Mouse (Mus musculus) heart, embryonic 16.5 days (tissue): ENCODE data around the gene Fer1l4. TPM values are rescaled to one million over a fixed set of nuclear protein-coding genes. Genes with fewer than 3 reads are reported as not detected.

Source experiments
- ATAC-seq: fragments of 200-750 bp; cut with Nextera tagmentation; replicated peaks from 2 replicates; pipeline ENCODE4 v1.8.0; 2017; ENCODE audit warnings: moderate number of reproducible peaks; ENCODE audit not compliant: insufficient read depth, low FRiP score; ENCODE audit errors: extremely low read depth
- H3K27ac ChIP-seq: fragments of 300-500 bp; sonication (generic); 2 replicates; pipeline ENCODE4 v1.5.1; 2014; ENCODE audit warnings: mild to moderate bottlenecking, low read length, control low read depth, moderate library complexity
- H3K27me3 ChIP-seq: fragments of 300-500 bp; sonication (generic); 2 replicates; pipeline ENCODE4 v1.6.1; 2014; ENCODE audit warnings: low read length, mixed read lengths; ENCODE audit not compliant: control insufficient read depth, insufficient read depth
- H3K36me3 ChIP-seq: fragments of 300-500 bp; sonication (generic); 2 replicates; pipeline ENCODE4 v1.6.1; 2014; ENCODE audit not compliant: control insufficient read depth, insufficient read depth
- H3K4me1 ChIP-seq: fragments of 300-500 bp; sonication (generic); 2 replicates; pipeline ENCODE4 v1.6.1; 2014; ENCODE audit warnings: low read length, mixed read lengths; ENCODE audit not compliant: control insufficient read depth, insufficient read depth
- H3K4me2 ChIP-seq: fragments of 300-500 bp; sonication (generic); 2 replicates; pipeline ENCODE4 v1.6.1; 2014; ENCODE audit warnings: low read depth, mild to moderate bottlenecking, control low read depth, low read length
- H3K4me3 ChIP-seq: fragments of 300-500 bp; sonication (generic); 2 replicates; pipeline ENCODE4 v1.5.1; 2014; ENCODE audit warnings: mild to moderate bottlenecking, control low read depth, low read length
- H3K9ac ChIP-seq: fragments of 300-500 bp; sonication (generic); 2 replicates; pipeline ENCODE4 v1.6.1; 2014; ENCODE audit warnings: low read length, control low read depth
- H3K9me3 ChIP-seq: fragments of 300-500 bp; sonication (generic); replicated peaks from 2 replicates; pipeline ENCODE4 v1.6.1; 2016; ENCODE audit warnings: low read length; ENCODE audit not compliant: control insufficient read depth
- WGBS: fragments of 180-500 bp; shearing (Covaris S2); extraction: QIAGEN DNeasy Blood & Tissue Kit; methylation state at CpG from one replicate; pipeline ENCODE4 v1.1.7; 2014; 5-methylcytosine and 5-hydroxymethylcytosine counted together
- polyA plus RNA-seq: library from polyadenylated mRNA; unstranded; fragments of >200 nt; fragmentation: Nextera tagmentation; extraction: Ambion mirVana; gene quantifications from 2 replicates; pipeline ENCODE4 v1.2.1, GENCODE M21; 2015

The Fer1l4 gene
- polyA plus RNA-seq, 1 experiment from 2014 or later: not detected

- no peak for ATAC-seq
- Histone ChIP-seq H3K27ac (no peak overlapping the region), H3K4me2 (no peak overlapping the region), H3K9ac (no peak overlapping the region), H3K4me1 (peaks cover 14% of the 10 kb centered on the region), H3K9me3 (no peaks in the 10 kb centered on the region), H3K27me3 (no peaks in the 10 kb centered on the region), H3K36me3 (peaks cover 55% of the 10 kb centered on the region), H3K4me3 (no peak overlapping the region)
- WGBS: 94% methylated on average over 6 of the region's 6 CpGs
Measured at GRCm38 (mm10) chr2:155987131-155987530, 65.6 kb downstream of the Fer1l4 start.

- H3K4me1 ChIP-seq: 0 out of 2 replicates have a peak, but pooled peaks cover 4% of the 10 kb centered on the region
- H3K27ac ChIP-seq: no peak overlapping the region; the same call in 1 of the 2 replicates
- no peak overlapping the region for H3K4me3 ChIP-seq
- H3K36me3 ChIP-seq: peaks cover 51% of the 10 kb centered on the region
- WGBS: 90% methylated on average over 7 of the region's 7 CpGs
- peak; percentile 47 for ATAC-seq
- no peaks in the 10 kb centered on the region for H3K9me3 ChIP-seq
- H3K9ac ChIP-seq: no peak overlapping the region
- H3K4me2 ChIP-seq: no peak overlapping the region
- no peaks in the 10 kb centered on the region for H3K27me3 ChIP-seq
Measured at GRCm38 (mm10) chr2:155985776-155986175, 67.0 kb downstream of the Fer1l4 start.

- 70% methylated on average over 5 of the region's 5 CpGs for WGBS
- H3K36me3 ChIP-seq: peaks cover 56% of the 10 kb centered on the region
- H3K9me3 ChIP-seq: no peaks in the 10 kb centered on the region
- no peak overlapping the region for H3K4me3 ChIP-seq
- no peak for ATAC-seq
- no peak overlapping the region for H3K4me2 ChIP-seq
- peak overlapping the region; percentile 57 for H3K27ac ChIP-seq
- H3K4me1 ChIP-seq: no peaks in the 10 kb centered on the region
- no peak overlapping the region for H3K9ac ChIP-seq
- no peaks in the 10 kb centered on the region for H3K27me3 ChIP-seq
Measured at GRCm38 (mm10) chr2:155979328-155979991, 73.3 kb downstream of the Fer1l4 start.

GRCm38 (mm10) chr2:155974087-155974731, 78.5 kb downstream of the Fer1l4 start:
- Histone ChIP-seq H3K9me3 (no peaks in the 10 kb centered on the region), H3K4me2 (no peak overlapping the region), H3K4me3 (no peak overlapping the region), H3K36me3 (peaks cover 46% of the 10 kb centered on the region), H3K9ac (no peak overlapping the region), H3K27ac (no peak overlapping the region), H3K27me3 (no peaks in the 10 kb centered on the region), H3K4me1 (no peaks in the 10 kb centered on the region)
- WGBS: 79% methylated on average over 14 of the region's 14 CpGs
- ATAC-seq: no peak

GRCm38 (mm10) chr2:155973348-155973747, 79.4 kb downstream of the Fer1l4 start:
- 83% methylated on average over 6 of the region's 6 CpGs for WGBS
- H3K27ac ChIP-seq: no peak overlapping the region

More at GRCm38 (mm10) chr2:155973348-155973747, 79.4 kb downstream of the Fer1l4 start:
- no peak overlapping the region for H3K4me2 ChIP-seq
- H3K9me3 ChIP-seq: no peaks in the 10 kb centered on the region
- H3K4me1 ChIP-seq: no peaks in the 10 kb centered on the region
- no peak for ATAC-seq
- no peak overlapping the region for H3K9ac ChIP-seq
- no peaks in the 10 kb centered on the region for H3K27me3 ChIP-seq
- peaks cover 50% of the 10 kb centered on the region for H3K36me3 ChIP-seq
- no peak overlapping the region for H3K4me3 ChIP-seq

Other genes with a start within 250 kb of the Fer1l4 start
- gene BC029722, start 233.5 kb downstream of the Fer1l4 start, polyA plus RNA-seq: 17.4 and 17.7 TPM in 2 replicates
- gene Eif6, start 226.0 kb downstream of the Fer1l4 start, polyA plus RNA-seq: 125 and 140 TPM in 2 replicates
- 0.05 and 0.07 TPM in 2 replicates for gene Fam83c, start 218.1 kb downstream of the Fer1l4 start, polyA plus RNA-seq
- gene Uqcc1, start 122.6 kb downstream of the Fer1l4 start, polyA plus RNA-seq: 127 and 129 TPM in 2 replicates
- not detected in 2 replicates for gene Gm15557, start 112.2 kb downstream of the Fer1l4 start, polyA plus RNA-seq
- 0.26 and 0.39 TPM in 2 replicates for gene Gdf5, start 107.6 kb downstream of the Fer1l4 start, polyA plus RNA-seq
- gene Cep250, start 96.5 kb downstream of the Fer1l4 start, polyA plus RNA-seq: 6.9 and 9.9 TPM in 2 replicates
- 0.96 and 1.1 TPM in 2 replicates for gene 6430550D23Rik, start 45.0 kb downstream of the Fer1l4 start, polyA plus RNA-seq
- 143 and 162 TPM in 2 replicates for gene Ergic3, start 44.9 kb downstream of the Fer1l4 start, polyA plus RNA-seq
- 1.4 and 1.6 TPM in 2 replicates for gene Spag4, start 12.2 kb upstream of the Fer1l4 start, polyA plus RNA-seq
- 27.9 and 29.2 TPM in 2 replicates for gene Cpne1, start 59.0 kb upstream of the Fer1l4 start, polyA plus RNA-seq
- 17.7 and 20.7 TPM in 2 replicates for gene Rbm12, start 59.0 kb upstream of the Fer1l4 start, polyA plus RNA-seq
- gene Gm28036, start 74.1 kb upstream of the Fer1l4 start, polyA plus RNA-seq: 10.8 and 14.1 TPM in 2 replicates
- 338 and 361 TPM in 2 replicates for gene Romo1, start 91.1 kb upstream of the Fer1l4 start, polyA plus RNA-seq
- gene Nfs1, start 91.2 kb upstream of the Fer1l4 start, polyA plus RNA-seq: 70.3 and 75.0 TPM in 2 replicates
- gene Rbm39, start 127.3 kb upstream of the Fer1l4 start, polyA plus RNA-seq: 355 and 375 TPM in 2 replicates
- 43.0 and 46.5 TPM in 2 replicates for gene Phf20, start 143.5 kb upstream of the Fer1l4 start, polyA plus RNA-seq